Mouse (Mus musculus): ENCODE measurements at regions not wholly inside any gene's neighbourhood (a gene's known extent, or its start where the extent isn't known, plus 50 kb on each side); places are given as distances from the start of the nearest gene placed in this dataset.

DNA sequence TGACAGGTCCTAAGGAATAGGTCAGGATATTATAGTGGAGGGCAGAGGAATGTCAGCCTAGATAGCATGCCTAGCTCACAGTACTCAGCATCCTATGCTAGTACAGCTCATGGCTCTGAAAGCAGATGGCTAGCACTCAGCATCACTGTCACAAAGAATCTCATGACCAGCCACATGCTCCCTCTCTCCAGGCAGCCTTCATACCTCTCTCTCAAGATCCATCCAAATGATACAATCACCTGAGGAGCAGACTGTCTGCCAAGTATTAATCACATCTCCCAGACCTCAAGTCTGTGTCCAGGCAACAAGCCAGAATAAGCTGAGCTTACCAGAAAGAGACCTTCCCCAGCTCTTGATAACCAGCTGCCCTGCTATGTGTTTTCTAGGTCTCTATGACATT lies 557.4 kb upstream of the Nbea start:
- no peak for DNase-seq (ENCODE audit: low read depth, low spot score)

DNA sequence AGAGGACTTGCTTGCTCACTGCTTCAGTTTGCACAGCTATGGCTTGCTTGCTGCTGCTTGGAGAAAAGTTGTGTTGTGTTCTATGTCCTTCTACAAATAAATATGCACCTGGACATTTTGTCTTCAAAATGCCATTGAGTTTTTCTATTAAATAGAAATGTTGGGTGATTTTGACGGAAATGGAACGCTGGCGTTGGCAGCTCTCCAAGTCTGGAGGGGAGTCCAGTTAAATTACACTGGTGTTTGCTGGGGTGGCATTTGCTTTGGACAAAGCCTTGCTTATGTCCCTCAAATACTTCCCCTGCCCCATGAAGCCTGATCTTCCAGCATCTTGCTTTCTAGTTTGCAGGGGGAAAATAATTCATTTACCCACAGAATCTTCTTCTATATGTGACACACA lies 556.0 kb upstream of the Nbea start:
- TF ChIP-seq NELFE (IDR thresholded peaks at IDR 0.05; ENCODE audit: low read depth, low read length) (no peak), CHD1 (IDR thresholded peaks at IDR 0.05; ENCODE audit: low read depth, low read length) (no peak), POLR2AphosphoS2 (IDR thresholded peaks at IDR 0.05; ENCODE audit: low read length) (no peak), BHLHE40 (IDR thresholded peaks at IDR 0.05; ENCODE audit: borderline replicate concordance, low read depth, low read length) (no peak)
- H3K27me3 ChIP-seq (ENCODE audit: control insufficient read depth in 1 of 2, insufficient read depth in 2 of 2, low read length in 2 of 2): no peaks in the 10 kb centered on the region
- H3K4me3 ChIP-seq (ENCODE audit: control insufficient read depth in 1 of 2, insufficient read depth in 1 of 2, low read depth in 2 of 2, low read length in 2 of 2): no peak overlapping the region
- H3K4me1 ChIP-seq (ENCODE audit: control insufficient read depth in 1 of 2, insufficient read depth in 2 of 2, low read length in 2 of 2): no peaks in the 10 kb centered on the region
- no peak for DNase-seq (ENCODE audit: low read depth, low spot score)
- H3K27ac ChIP-seq (ENCODE audit: control insufficient read depth, low read depth, low read length): no peak overlapping the region
- H3K79me2 ChIP-seq (ENCODE audit: control insufficient read depth, insufficient read depth, low read length, poor library complexity): no peaks in the 10 kb centered on the region
- H3K9me3 ChIP-seq (replicated peaks; ENCODE audit: insufficient read depth, low read length): no peaks in the 10 kb centered on the region
- H3K36me3 ChIP-seq (ENCODE audit: control insufficient read depth in 1 of 2, insufficient read depth in 2 of 2, low read length in 2 of 2): no peaks in the 10 kb centered on the region
- H3K9ac ChIP-seq (ENCODE audit: control insufficient read depth, low read depth, low read length, poor library complexity, severe bottlenecking): no peak overlapping the region

More for the DNA sequence above, 557.4 kb upstream of the Nbea start:
- TF ChIP-seq MYC (IDR thresholded peaks at IDR 0.05; ENCODE audit: low read depth, low read length) (no peak), HCFC1 (IDR thresholded peaks at IDR 0.05; ENCODE audit: low read depth, low read length) (no peak), MXI1 (IDR thresholded peaks at IDR 0.05; ENCODE audit: low read depth, low read length) (no peak), UBTF (IDR thresholded peaks at IDR 0.05; ENCODE audit: borderline replicate concordance, insufficient read depth, low read depth, low read length) (no peak)
- Histone ChIP-seq H3K27ac (ENCODE audit: control insufficient read depth, low read depth, low read length) (no peak overlapping the region), H3K27me3 (ENCODE audit: control insufficient read depth in 1 of 2, insufficient read depth in 2 of 2, low read length in 2 of 2) (no peaks in the 10 kb centered on the region), H3K9me3 (replicated peaks; ENCODE audit: insufficient read depth, low read length) (no peaks in the 10 kb centered on the region), H3K4me1 (ENCODE audit: control insufficient read depth in 1 of 2, insufficient read depth in 2 of 2, low read length in 2 of 2) (no peaks in the 10 kb centered on the region), H3K9ac (ENCODE audit: control insufficient read depth, low read depth, low read length, poor library complexity, severe bottlenecking) (no peak overlapping the region), H3K79me2 (ENCODE audit: control insufficient read depth, insufficient read depth, low read length, poor library complexity) (no peaks in the 10 kb centered on the region), H3K36me3 (ENCODE audit: control insufficient read depth in 1 of 2, insufficient read depth in 2 of 2, low read length in 2 of 2) (no peaks in the 10 kb centered on the region), H3K4me3 (ENCODE audit: control insufficient read depth in 1 of 2, insufficient read depth in 1 of 2, low read depth in 2 of 2, low read length in 2 of 2) (no peak overlapping the region)

DNA sequence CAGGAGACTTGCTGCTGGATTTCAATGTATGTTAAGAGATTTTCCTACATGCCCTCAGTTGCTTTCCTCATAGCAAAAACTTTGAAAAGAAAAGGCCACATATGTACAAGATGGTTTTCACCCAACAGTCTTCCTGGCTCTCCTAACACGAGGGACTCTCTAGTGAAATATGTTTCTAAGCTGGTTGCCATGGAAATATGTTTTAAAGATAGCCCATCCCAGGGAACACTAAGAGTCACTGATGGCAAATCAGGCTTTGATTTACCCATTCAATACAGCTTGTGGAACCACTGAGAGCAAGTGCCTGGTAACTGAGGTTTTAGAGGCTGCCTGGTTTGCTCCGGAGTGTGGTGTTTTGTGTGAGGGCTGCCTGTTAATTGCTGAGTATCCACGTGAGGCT lies 547.3 kb upstream of the Nbea start:
- H3K27me3 ChIP-seq (ENCODE audit: control insufficient read depth in 1 of 2, insufficient read depth in 2 of 2, low read length in 2 of 2): no peaks in the 10 kb centered on the region
- no peaks in the 10 kb centered on the region for H3K9me3 ChIP-seq (replicated peaks; ENCODE audit: insufficient read depth, low read length)
- no peak overlapping the region for H3K27ac ChIP-seq (ENCODE audit: control insufficient read depth, low read depth, low read length)
- no peaks in the 10 kb centered on the region for H3K4me1 ChIP-seq (ENCODE audit: control insufficient read depth in 1 of 2, insufficient read depth in 2 of 2, low read length in 2 of 2)
- no peak for DNase-seq (ENCODE audit: low read depth, low spot score)
- H3K79me2 ChIP-seq (ENCODE audit: control insufficient read depth, insufficient read depth, low read length, poor library complexity): no peaks in the 10 kb centered on the region
- no peaks in the 10 kb centered on the region for H3K36me3 ChIP-seq (ENCODE audit: control insufficient read depth in 1 of 2, insufficient read depth in 2 of 2, low read length in 2 of 2)
- H3K9ac ChIP-seq (ENCODE audit: control insufficient read depth, low read depth, low read length, poor library complexity, severe bottlenecking): no peak overlapping the region
- TF ChIP-seq ETS1 (IDR thresholded peaks at IDR 0.05; ENCODE audit: low read depth, low read length) (no peak), MYC (IDR thresholded peaks at IDR 0.05; ENCODE audit: low read depth, low read length) (no peak), TCF12 (IDR thresholded peaks at IDR 0.05; ENCODE audit: low read depth, low read length) (no peak), GATA1 (IDR thresholded peaks at IDR 0.05; ENCODE audit: low read depth, low read length) (no peak), POLR2AphosphoS5 (IDR thresholded peaks at IDR 0.05; ENCODE audit: borderline replicate concordance, low read depth, low read length) (no peak), GABPA (IDR thresholded peaks at IDR 0.05; ENCODE audit: low read depth, low read length) (no peak), E2F4 (IDR thresholded peaks at IDR 0.05; ENCODE audit: borderline replicate concordance, low read depth, low read length) (no peak), POLR2A (IDR thresholded peaks at IDR 0.05; ENCODE audit: control insufficient read depth in 1 of 2, insufficient read depth in 1 of 2, low read depth in 1 of 2, low read length in 2 of 2, poor library complexity in 1 of 2) (no peak), SIN3A (IDR thresholded peaks at IDR 0.05; ENCODE audit: low read length) (no peak), MAX (IDR thresholded peaks at IDR 0.05; ENCODE audit: low read length) (no peak), EP300 (IDR thresholded peaks at IDR 0.05; ENCODE audit: low read depth in 1 of 2, low read length in 2 of 2) (no peak), RAD21 (IDR thresholded peaks at IDR 0.05; ENCODE audit: low read depth, low read length) (no peak), HCFC1 (IDR thresholded peaks at IDR 0.05; ENCODE audit: low read depth, low read length) (no peak), POLR2AphosphoS2 (IDR thresholded peaks at IDR 0.05; ENCODE audit: low read length) (no peak), NELFE (IDR thresholded peaks at IDR 0.05; ENCODE audit: low read depth, low read length) (no peak), ZC3H11A (IDR thresholded peaks at IDR 0.05; ENCODE audit: low read depth, low read length) (no peak), BHLHE40 (IDR thresholded peaks at IDR 0.05; ENCODE audit: borderline replicate concordance, low read depth, low read length) (no peak), ZKSCAN1 (IDR thresholded peaks at IDR 0.05; ENCODE audit: low read depth, low read length) (no peak), MAFK (IDR thresholded peaks at IDR 0.05; ENCODE audit: borderline replicate concordance, low read depth, low read length) (no peak)
- H3K4me3 ChIP-seq (ENCODE audit: control insufficient read depth in 1 of 2, insufficient read depth in 1 of 2, low read depth in 2 of 2, low read length in 2 of 2): no peak overlapping the region
